In genomic region chr1:51467181-51467580, GRCm38 (mm10) we compare ENCODE assay signal across 14 mouse cellular contexts.
"Had no signal": no experiment of that assay in that cellular context is flagged by ENCODE, and none has a peak within 500 bp of the region (broad histone marks: within the 10 kb centered on the region; RNA-seq: fewer than 3 reads in every experiment).

No protein-coding gene starts in this region.

- H3K9me3 ChIP-seq: neural tube, embryonic 13.5 days; neural tube, embryonic 15.5 days; stomach, embryonic 15.5 days had no signal

- DNase-seq: right cerebral cortex, adult 18-20 months; right cerebral cortex, postnatal 14 days; right cerebral cortex, postnatal 25 days; right cerebral cortex, postnatal 4 days; spleen, adult 18-20 months; thymus, adult 18-20 months; thymus, adult 2 months; thymus, postnatal 25 days; thymus, postnatal 36 days; thymus, postnatal 4 days had no signal

- H3K36me3 ChIP-seq: neural tube, embryonic 13.5 days; neural tube, embryonic 15.5 days; stomach, embryonic 15.5 days had no signal

- H3K4me1 ChIP-seq: neural tube, embryonic 13.5 days; neural tube, embryonic 15.5 days; stomach, embryonic 15.5 days had no signal

- H3K27me3 ChIP-seq: neural tube, embryonic 13.5 days; neural tube, embryonic 15.5 days; stomach, embryonic 15.5 days had no signal

- H3K9ac ChIP-seq: neural tube, embryonic 13.5 days; neural tube, embryonic 15.5 days; stomach, embryonic 15.5 days had no signal

- H3K27ac ChIP-seq: neural tube, embryonic 13.5 days; neural tube, embryonic 15.5 days; stomach, embryonic 15.5 days; stomach, postnatal 0 days had no signal

- H3K4me3 ChIP-seq: neural tube, embryonic 13.5 days; neural tube, embryonic 15.5 days; stomach, embryonic 15.5 days had no signal

- H3K4me2 ChIP-seq: neural tube, embryonic 13.5 days; neural tube, embryonic 15.5 days; stomach, embryonic 15.5 days had no signal
